Mouse (Mus musculus): ENCODE results near the gene Atpaf2. TPM values are rescaled to one million over a fixed set of nuclear protein-coding genes. Genes with fewer than 3 reads are reported as not detected.

Atpaf2 gene
- 10 to 100 TPM; 39.9 to 46.0 TPM for polyA plus RNA-seq (2017; shearing (Covaris generic))

GRCm38 (mm10) chr11:60417717-60418472, at the start of gene Atpaf2:
TSS of gene Atpaf2 (minus strand) at chr11:60418457.

DNA sequence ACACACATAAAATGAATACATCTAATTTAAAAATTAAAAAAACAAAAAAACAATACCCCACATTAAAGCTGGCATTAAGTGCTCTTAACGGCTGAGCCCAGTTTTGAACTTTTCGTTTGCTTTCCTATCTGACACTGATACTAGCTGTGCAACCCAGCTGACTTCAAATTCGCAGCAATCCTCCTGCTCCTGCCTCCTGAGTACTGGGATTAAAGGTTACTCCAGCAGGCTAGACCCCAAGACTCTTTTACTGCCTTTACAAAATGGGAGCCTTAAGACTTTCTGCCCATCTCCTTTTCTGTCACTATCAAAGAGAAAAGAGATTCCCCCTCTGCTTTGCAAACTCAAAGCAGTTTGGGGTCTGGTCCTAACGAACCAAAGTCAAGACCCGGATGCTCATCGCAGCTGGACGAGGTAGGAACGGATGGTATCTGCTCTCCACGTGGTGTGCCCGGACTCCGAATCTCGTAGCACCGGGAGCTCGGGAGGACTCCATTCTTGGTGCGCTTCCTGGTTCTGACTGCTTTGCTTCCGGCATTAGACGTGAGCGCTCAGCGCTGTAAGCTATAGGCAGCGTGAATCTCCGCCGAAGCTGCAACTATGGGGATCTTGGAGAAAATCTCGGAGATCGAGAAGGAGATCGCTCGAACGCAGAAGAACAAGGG, 36.0 kb upstream of the Atpaf2 start, which contains the start of gene Drg2:
Gene Drg2 (plus strand): TSS at position 512 of the 665 bp plus-strand sequence.

DNA sequence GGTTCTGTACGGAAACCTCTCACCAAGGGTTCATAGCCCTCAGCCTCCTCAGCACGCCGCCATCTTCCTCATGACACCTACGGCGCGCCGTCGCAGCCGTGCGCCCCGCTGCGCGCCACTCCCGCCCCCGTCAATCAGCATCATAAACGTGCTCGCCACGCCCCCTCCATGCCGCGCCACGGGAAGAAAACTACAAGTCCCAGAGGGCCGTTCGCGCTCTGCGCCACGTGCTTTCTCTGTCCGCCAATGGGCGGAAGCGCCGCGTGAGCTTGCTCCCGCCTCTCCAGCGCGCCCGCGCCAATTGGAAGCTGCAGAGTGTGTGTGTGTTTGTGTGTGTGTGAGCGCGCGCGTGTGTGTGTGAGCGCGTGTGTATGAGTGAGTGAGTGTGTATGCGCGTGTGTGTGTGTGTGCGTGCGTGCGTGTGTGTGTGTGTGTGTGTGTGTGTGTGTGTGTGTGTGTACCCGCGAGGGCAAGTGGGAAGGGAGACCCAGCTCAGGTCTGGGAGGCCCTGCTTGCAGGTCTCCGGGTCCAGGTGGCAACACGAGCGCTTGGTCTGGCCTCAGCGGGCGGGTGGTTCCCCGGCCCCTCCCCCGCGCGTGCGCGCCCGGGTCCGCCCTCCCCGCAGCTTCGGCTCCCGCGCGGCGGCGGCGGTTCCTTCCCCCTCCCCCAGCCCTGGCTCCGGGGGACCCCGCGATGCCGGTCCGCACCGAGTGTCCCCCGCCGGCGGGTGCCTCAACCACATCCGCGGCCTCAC, 1.1 kb downstream of the Atpaf2 start, which contains the start of gene Gid4:
Gene Gid4 (plus strand): TSS at position 183 of the 754 bp plus-strand sequence.

DNA sequence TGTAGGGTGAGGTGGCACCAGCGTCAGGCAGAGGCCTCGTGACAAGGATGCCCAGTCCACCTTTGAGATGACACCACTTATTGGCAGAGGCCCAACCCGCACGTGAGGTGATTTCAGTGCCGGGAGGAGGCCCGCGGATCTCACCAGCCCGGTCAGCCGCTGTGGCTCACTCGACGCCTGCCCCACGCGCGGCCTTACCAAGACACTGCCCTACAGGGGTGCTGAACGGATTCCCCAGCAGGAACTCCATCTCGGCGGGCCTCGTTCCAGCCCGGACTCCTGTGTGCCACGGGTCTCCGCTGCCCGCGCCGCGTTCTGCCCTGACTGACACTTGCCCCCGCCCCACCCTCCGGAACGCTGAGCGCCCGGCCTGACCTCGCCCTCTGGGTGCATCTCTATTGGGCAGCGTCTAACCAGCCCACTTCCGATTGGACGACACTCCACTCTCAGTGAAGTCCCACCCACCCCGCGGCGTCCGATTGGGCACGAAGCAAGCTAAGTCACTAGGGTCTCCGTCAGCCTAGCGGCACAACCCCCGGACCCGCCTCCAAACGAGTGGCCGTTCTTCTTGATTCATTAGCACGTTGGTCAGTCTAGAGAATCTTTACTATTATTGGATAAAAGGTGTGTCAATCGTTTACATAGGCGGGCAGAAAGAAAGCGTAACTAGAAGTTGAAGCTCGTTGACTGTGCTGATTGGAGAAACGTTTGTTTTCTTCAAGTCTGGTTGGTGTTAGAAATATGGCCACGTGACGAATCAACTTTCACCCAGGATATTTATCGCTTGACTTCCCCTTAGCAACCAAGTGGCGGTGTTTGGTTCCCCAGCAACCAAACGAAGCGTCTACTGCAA, 65.5 kb downstream of the Atpaf2 start, which contains the start of the genes Tom1l2 and Drc3:
Gene Tom1l2 (minus strand): TSS at position 347 of the 853 bp plus-strand sequence.
Gene Drc3 (plus strand): TSS at position 771 of the 853 bp plus-strand sequence.

Other genes with a start within 250 kb of the Atpaf2 start
- 10 to 100 TPM; 58.0 to 70.1 TPM for gene Srebf1, start 195.9 kb downstream of the Atpaf2 start, polyA plus RNA-seq (2017; shearing (Covaris generic))
- 10 to 100 TPM; 27.2 to 40.4 TPM for gene Tom1l2, start 65.6 kb downstream of the Atpaf2 start, polyA plus RNA-seq (2017; shearing (Covaris generic))
- gene Drc3, start 65.1 kb downstream of the Atpaf2 start, polyA plus RNA-seq (2017; shearing (Covaris generic)): 1 to 10 TPM in 1 of 2 experiments, under 1 TPM in 1; 0.19 to 3.8 TPM
- gene Gid4, start 1.3 kb downstream of the Atpaf2 start, polyA plus RNA-seq (2017; shearing (Covaris generic)): 10 to 100 TPM; 21.3 to 34.2 TPM
- gene Drg2, start 36.1 kb upstream of the Atpaf2 start, polyA plus RNA-seq (2017; shearing (Covaris generic)): 10 to 100 TPM; 50.3 to 51.9 TPM
- under 1 TPM; 0.05 to 0.70 TPM for gene Myo15, start 50.9 kb upstream of the Atpaf2 start, polyA plus RNA-seq (2017; shearing (Covaris generic))
- gene Alkbh5, start 117.9 kb upstream of the Atpaf2 start, polyA plus RNA-seq (2017; shearing (Covaris generic)): 10 to 100 TPM; 31.0 to 34.7 TPM